Mouse (Mus musculus) kidney, adult 2 months (tissue): ENCODE results near the gene Hamp. TPM values are rescaled to one million over a fixed set of nuclear protein-coding genes. Genes with fewer than 3 reads are reported as not detected.
"Not testable (repeated sequence)": the region's sequence is repeated elsewhere in the genome, so short reads cannot be mapped to it uniquely, and the experiment has no call there.

ENCODE experiments used
- DNase-seq: peaks from one replicate; pipeline ENCODE4 v3.0.0; 2021
- H3K27ac ChIP-seq: fragments of 200-500 bp; 2 replicates; pipeline ENCODE4 v1.5.1; 2012; ENCODE audit warnings: low read depth, low read length, control low read depth, inconsistent platforms; ENCODE audit not compliant: insufficient read depth
- H3K27me3 ChIP-seq: fragments of 200-500 bp; replicated peaks from 2 replicates; pipeline ENCODE4 v1.6.1; 2012; ENCODE audit warnings: mild to moderate bottlenecking, moderate library complexity, low read length, inconsistent platforms; ENCODE audit not compliant: control insufficient read depth, insufficient read depth
- H3K36me3 ChIP-seq: fragments of 200-500 bp; 2 replicates; pipeline ENCODE4 v1.6.1; 2012; ENCODE audit warnings: mild to moderate bottlenecking, moderate library complexity, low read length, inconsistent platforms; ENCODE audit not compliant: control insufficient read depth, insufficient read depth
- H3K4me1 ChIP-seq: fragments of 200-500 bp; 2 replicates; pipeline ENCODE4 v1.6.1; 2011; ENCODE audit warnings: low read length; ENCODE audit not compliant: control insufficient read depth, insufficient read depth
- H3K4me3 ChIP-seq: fragments of 200-500 bp; 2 replicates; pipeline ENCODE4 v1.5.1; 2011; ENCODE audit warnings: mild to moderate bottlenecking, low read depth, low read length, control low read depth; ENCODE audit not compliant: insufficient read depth
- CTCF ChIP-seq: fragments of 200-500 bp; conservative IDR thresholded peaks from 2 replicates; pipeline ENCODE4 v1.5.1; 2011; ENCODE audit warnings: low read depth, mild to moderate bottlenecking, control low read depth, low read length, moderate library complexity, mixed read lengths; ENCODE audit not compliant: insufficient read depth, insufficient read length
- POLR2A ChIP-seq: fragments of 200-500 bp; IDR thresholded peaks from one replicate; pipeline ENCODE4 v1.6.1; 2011; ENCODE audit warnings: low read depth, low read length, control low read depth
- WGBS: fragments of 180-500 bp; shearing (Covaris S2); methylation state at CpG from one replicate; pipeline ENCODE4 v1.1.7; 2018; 5-methylcytosine and 5-hydroxymethylcytosine counted together
- polyA plus RNA-seq: library from polyadenylated mRNA; depleted of rRNA; stranded (reverse); fragments of >200 nt; gene quantifications from 2 replicates; pipeline ENCODE4 v1.2.3, GENCODE M21; 2012

Gene Hamp
- polyA plus RNA-seq, 1 experiment: not detected

GRCm38 (mm10) chr7:30945876-30946275 is 2.0 kb upstream of the Hamp start:
- Histone ChIP-seq H3K36me3 (peaks cover 2% of the 10 kb centered on the region), H3K4me1 (no peaks in the 10 kb centered on the region), H3K27ac (no peak overlapping the region), H3K4me3 (no peak overlapping the region), H3K27me3 (no peaks in the 10 kb centered on the region)
- TF ChIP-seq POLR2A (no peak), CTCF (no peak)
- DNase-seq: no peak
- WGBS: 95% methylated on average over 7 of the region's 7 CpGs

- not testable (repeated sequence) for H3K4me1 ChIP-seq, H3K4me3 ChIP-seq
- 83% methylated on average over 7 of the region's 7 CpGs for WGBS
Measured at GRCm38 (mm10) chr7:30945466-30945865, 1.6 kb upstream of the Hamp start.

DNA sequence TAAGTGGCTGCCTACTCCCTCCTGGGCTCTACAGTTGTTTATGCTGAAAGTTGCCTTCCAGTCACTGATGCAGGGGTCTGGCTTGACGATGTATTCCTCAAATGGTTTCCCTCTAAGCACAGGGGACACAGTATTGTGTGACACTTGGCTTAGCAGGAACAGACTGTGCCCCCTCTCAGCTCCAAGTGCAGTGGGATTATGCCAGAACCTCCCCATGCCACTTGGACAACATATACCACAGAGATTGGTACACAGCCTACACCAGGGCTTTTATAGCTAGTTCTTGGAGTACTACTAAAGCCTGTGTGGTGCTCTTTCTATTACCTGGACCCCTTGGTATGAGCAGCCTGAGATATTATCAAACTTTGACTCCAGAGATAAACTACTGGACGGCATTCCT is 874 bp upstream of the Hamp start:
- H3K27ac ChIP-seq, H3K4me3 ChIP-seq, H3K36me3 ChIP-seq, H3K27me3 ChIP-seq, H3K4me1 ChIP-seq, DNase-seq: not testable (repeated sequence)
- 71% methylated on average over 2 of the region's 2 CpGs for WGBS

More at GRCm38 (mm10) chr7:30945466-30945865, 1.6 kb upstream of the Hamp start:
- H3K36me3 ChIP-seq, DNase-seq, H3K27me3 ChIP-seq, H3K27ac ChIP-seq: not testable (repeated sequence)

DNA sequence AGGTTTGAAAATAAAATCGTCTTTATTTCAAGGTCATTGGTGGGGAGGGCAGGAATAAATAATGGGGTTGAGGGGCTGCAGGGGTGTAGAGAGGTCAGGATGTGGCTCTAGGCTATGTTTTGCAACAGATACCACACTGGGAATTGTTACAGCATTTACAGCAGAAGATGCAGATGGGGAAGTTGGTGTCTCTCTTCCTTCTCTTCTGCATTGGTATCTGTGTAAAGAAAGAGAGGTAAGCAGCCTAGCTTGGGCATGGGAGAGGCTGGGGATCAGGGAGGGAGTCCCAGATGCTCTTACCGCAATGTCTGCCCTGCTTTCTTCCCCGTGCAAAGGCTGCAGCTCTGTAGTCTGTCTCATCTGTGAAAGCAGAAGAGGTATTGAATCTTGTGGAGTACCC is 1.5 kb downstream of the Hamp start:
- not testable (repeated sequence) for H3K4me3 ChIP-seq, DNase-seq, H3K27me3 ChIP-seq, H3K4me1 ChIP-seq, H3K27ac ChIP-seq, H3K36me3 ChIP-seq
- 46% methylated on average over 3 of the region's 3 CpGs for WGBS

GRCm38 (mm10) chr7:30940070-30940469 is 3.8 kb downstream of the Hamp start:
- 77% methylated on average over 1 of the region's 1 CpGs for WGBS
- not testable (repeated sequence) for H3K36me3 ChIP-seq, H3K27ac ChIP-seq, DNase-seq, H3K4me1 ChIP-seq, H3K4me3 ChIP-seq, H3K27me3 ChIP-seq

GRCm38 (mm10) chr7:30935422-30936099 is 8.3 kb downstream of the Hamp start:
- not testable (repeated sequence) for H3K4me3 ChIP-seq, H3K27me3 ChIP-seq, H3K4me1 ChIP-seq, H3K27ac ChIP-seq, DNase-seq, H3K36me3 ChIP-seq
- 51% methylated on average over 6 of the region's 6 CpGs for WGBS

- not testable (repeated sequence) for H3K27ac ChIP-seq, H3K36me3 ChIP-seq, H3K27me3 ChIP-seq, DNase-seq, H3K4me1 ChIP-seq, H3K4me3 ChIP-seq
- 84% methylated on average over 2 of the region's 2 CpGs for WGBS
Measured at GRCm38 (mm10) chr7:30924581-30924980, 19.3 kb downstream of the Hamp start, which contains the start of gene Hamp2. Gene Hamp2, minus strand, starts transcription at chr7:30924681.

DNA sequence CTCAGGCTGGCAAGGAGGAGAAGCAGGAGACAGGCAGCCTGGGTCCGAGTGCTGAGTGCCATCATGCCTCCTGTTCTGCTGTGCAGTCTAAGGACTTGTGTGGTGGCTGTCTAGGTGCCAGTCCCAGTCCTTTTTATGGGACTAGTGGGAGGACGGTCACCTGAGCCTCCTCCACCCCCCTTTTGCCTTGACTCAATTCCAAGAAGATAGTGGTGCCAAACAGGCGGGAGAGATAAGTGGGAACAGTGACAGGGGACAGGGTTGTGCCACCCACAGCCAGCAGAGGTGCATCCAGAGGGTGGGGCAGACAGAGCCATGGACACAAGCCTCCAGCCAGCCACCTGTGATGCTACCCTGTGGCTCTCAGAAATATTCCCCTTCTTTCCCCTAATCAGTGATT is 19.8 kb downstream of the Hamp start:
- WGBS: 57% methylated on average over 3 of the region's 3 CpGs
- TF ChIP-seq POLR2A (no peak), CTCF (no peak)

GRCm38 (mm10) chr7:30922490-30922889 is 21.3 kb downstream of the Hamp start:
- not testable (repeated sequence) for H3K4me1 ChIP-seq, H3K27me3 ChIP-seq, H3K4me3 ChIP-seq, H3K27ac ChIP-seq, H3K36me3 ChIP-seq, DNase-seq
- WGBS: 44% methylated on average over 3 of the region's 3 CpGs

More for the DNA sequence above, 19.8 kb downstream of the Hamp start:
- DNase-seq: no peak
- Histone ChIP-seq H3K4me1 (no peaks in the 10 kb centered on the region), H3K27me3 (no peaks in the 10 kb centered on the region), H3K4me3 (no peak overlapping the region), H3K27ac (no peak overlapping the region), H3K36me3 (no peaks in the 10 kb centered on the region)
